Mouse (Mus musculus) inflammation-experienced regulatory T-cells, adult 6 months (primary cell): Measurements from ENCODE around the gene Gm49380. TPM values are rescaled to one million over a fixed set of nuclear protein-coding genes. Genes with fewer than 3 reads are reported as not detected.
"Not testable (repeated sequence)": the region's sequence is repeated elsewhere in the genome, so short reads cannot be mapped to it uniquely, and the experiment has no call there.

Experiments
- ATAC-seq: one replicate; pipeline ENCODE4 v1.8.0; 2017
- polyA plus RNA-seq, 3 experiments: library from polyadenylated mRNA; unstranded; fragments of 100-300 nt; shearing (Covaris generic); gene quantifications; one replicate each; pipeline ENCODE4 v1.2.1; 2017

Gm49380 gene
- polyA plus RNA-seq, 3 experiments from 2014 or later, result not detected

GRCm38 (mm10) chr9:44125026-44125425 lies 11.7 kb upstream of the Gm49380 start:
- no peak for ATAC-seq

DNA sequence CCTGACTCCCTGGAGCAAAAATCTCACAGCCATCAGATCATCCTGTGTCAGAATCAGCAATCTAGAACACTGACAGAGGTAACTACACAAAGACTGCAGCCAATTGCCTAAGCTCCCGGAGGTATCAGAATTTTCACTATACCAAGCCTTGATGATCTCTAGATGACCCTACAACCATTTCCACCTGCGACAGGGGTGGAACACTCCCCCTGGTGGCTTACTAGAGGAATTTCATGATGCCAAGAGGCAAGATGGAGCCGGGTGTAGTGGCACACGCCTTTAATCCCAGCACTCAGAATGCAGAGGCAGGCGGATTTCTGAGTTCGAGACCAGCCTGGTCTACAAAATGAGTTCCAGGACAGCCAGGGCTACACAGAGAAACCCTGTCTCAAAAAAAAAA lies 11.0 kb upstream of the Gm49380 start:
- peak; percentile 52 for ATAC-seq

DNA sequence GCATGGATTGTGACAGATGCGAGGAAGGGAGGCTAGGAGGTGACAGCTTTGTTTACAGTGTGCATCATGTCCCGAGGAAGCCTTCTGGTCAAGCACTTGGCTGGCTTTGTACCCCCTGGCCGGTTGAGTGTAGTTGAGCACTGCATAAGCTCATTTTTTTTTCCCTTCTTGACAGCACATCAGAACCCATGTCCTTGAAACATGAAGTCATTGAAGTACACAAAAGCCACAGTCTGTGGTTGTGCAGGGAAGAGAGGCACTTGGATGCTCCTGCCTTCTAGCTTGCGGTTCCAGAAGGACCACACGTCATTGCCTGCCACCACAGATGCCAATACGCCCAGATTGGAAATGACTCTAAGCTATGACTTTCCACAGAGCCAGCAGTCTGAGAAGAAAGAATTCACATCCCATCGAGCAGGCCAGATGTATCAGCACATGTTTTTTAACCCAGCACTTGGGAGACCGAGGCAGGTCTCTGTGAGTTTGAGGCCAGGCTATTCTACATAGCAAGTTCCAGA lies 6.7 kb upstream of the Gm49380 start:
- ATAC-seq, result no peak

DNA sequence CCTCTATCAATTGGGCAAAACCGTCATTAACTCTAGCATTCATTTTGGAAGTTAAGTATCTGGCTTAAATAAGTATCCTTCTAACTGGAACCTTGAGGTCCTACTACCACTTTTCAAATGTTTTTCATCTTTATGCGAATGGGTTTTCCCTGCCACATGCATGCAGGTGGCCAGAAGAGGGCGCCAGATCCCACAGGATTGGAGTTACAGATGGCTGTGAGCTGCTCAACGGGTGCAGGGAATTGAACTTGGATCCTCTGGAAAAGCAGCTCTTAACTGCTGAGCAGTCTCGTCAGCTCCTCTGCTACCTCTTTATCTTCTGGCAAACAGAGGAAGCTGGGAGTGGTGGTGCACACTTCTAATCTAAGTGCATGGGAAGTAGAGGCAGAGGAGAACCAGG lies 5.7 kb upstream of the Gm49380 start:
- ATAC-seq, result no peak

DNA sequence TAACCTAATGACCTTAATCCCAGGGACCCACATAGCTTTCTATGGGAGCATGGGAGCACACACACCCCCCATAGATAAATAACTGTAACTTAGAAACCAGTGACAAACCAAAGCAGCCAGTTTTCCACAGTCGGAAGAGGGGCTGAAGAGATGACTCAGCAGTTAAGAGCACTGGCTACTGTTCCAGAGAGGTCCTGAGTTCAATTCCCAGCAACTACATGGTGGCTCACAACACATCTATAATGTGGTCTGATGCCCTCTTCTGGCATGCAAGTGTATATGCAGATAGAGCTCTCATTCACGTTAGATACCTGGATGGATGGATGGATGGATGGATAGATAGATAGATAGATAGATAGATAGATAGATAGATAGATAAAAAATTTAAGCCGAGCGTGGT lies 2.9 kb upstream of the Gm49380 start:
- no peak for ATAC-seq

- ATAC-seq, result no peak
Measured at GRCm38 (mm10) chr9:44115599-44115998, 2.3 kb upstream of the Gm49380 start.

GRCm38 (mm10) chr9:44114453-44114852 lies 1.2 kb upstream of the Gm49380 start:
- ATAC-seq, result no peak

- not testable (repeated sequence) for ATAC-seq
Measured at GRCm38 (mm10) chr9:44111909-44112308, 1.4 kb downstream of the Gm49380 start.

DNA sequence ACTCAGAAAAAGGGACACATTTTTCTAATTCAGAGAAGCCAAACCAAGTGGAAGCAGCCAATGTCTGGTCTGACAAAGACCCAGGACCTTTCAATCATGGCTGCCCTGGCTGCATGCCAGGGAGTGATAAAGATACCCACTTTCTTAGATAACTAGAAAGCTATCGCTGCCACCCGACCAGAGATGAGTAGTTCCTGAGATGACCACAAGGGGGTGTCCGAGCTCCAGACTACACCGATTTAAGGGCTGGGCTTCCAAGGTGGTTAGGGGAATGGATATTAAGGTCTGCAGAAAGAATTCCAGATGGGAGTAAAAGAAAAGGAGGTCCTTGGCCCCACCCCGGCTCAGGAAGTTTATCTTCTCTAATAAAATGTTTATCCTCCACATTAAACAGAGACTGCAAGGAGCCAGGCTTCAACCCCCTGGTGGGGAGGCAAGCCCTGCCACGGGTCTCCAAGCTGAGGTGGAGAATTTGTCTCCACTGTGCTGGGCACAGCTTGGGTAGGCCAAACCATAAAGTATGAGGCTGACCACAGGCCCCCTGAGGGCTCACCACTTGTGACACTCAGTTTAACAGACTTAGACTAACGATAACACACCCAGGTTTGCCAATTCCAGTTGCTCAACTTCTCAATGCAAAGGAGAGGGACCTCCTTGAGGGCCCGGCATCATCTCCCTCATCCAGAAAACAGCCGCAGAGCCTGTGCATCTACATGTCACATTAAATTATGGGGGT lies 3.8 kb downstream of the Gm49380 start:
- ATAC-seq, result no peak

- no peak for ATAC-seq
Measured at GRCm38 (mm10) chr9:44108269-44109055, 4.8 kb downstream of the Gm49380 start.

DNA sequence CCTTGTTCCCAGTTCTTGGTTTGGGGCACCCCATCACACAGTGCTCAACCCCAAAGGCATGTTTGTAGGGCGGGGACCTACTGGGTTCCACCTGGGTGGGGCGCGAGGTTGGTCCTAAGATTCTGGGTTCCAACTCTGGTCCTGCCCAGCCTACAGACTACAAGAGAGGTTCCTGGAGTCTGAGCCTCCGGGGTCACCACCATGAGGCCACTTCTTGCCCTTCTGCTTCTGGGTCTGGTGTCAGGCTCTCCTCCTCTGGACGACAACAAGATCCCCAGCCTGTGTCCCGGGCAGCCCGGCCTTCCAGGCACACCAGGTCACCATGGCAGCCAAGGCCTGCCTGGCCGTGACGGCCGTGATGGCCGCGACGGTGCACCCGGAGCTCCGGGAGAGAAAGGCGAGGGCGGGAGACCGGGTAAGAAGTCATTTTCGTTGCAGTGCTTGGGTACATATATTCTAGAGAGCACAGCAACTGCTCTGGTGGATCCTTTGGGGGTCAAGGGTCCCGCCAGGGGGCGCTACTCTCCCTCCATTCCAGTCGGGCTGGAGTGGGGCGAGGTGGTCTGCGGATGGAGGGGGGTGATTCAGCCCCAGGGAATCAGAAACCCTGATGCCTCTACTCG lies 5.6 kb downstream of the Gm49380 start:
- no peak for ATAC-seq

- no peak for ATAC-seq
Measured at GRCm38 (mm10) chr9:44107110-44107509, 6.2 kb downstream of the Gm49380 start, which contains the start of gene C1qtnf5. C1qtnf5 (plus strand) TSS chr9:44107245.

GRCm38 (mm10) chr9:44106596-44106995 lies 6.7 kb downstream of the Gm49380 start:
- ATAC-seq, result no peak

GRCm38 (mm10) chr9:44106182-44106581 lies 7.1 kb downstream of the Gm49380 start:
- no peak for ATAC-seq

GRCm38 (mm10) chr9:44105781-44106180 lies 7.5 kb downstream of the Gm49380 start:
- no peak for ATAC-seq

DNA sequence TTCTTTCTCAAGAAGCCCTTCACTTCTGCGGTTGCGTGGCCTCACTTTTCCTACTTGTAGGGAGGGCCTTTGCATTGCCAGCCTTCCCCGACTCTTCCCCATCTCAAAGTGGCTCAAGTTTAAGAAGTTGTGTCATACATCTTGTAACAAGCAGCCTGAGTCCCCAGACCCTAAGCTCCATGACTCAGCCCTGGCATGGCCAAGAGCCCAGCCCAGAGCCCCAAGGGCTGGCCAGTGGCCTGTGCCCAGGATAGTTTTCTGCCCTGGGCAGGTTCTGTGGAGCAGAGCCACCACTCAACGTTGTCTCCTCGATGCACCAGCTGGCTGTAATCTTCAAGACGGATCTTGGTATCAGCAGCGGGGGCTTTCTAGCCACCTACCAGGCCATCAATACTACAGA lies 8.4 kb downstream of the Gm49380 start:
- ATAC-seq, result no peak

- ATAC-seq, result no peak
Measured at GRCm38 (mm10) chr9:44101490-44101889, 11.8 kb downstream of the Gm49380 start, which contains the start of gene Mfrp. Mfrp (plus strand) TSS chr9:44101729.

DNA sequence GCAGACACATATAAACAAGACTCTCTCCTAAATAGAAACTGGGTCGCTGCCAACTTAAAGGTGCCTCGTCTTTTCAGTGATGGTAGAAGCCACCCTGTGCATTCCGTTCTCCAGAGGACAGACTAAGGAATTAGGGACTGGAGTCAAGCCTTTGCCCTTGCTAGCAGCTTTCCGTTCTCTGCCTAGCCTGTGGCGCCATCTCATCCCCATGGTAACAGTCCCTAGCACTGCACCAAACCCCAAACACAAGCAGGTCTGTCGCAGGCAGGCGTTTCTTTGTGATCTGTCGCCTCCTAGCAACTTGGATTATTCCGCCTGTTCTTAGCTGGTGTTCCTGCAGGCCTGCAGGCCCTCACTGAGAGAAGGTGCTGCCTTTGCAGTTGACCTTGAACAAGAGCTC lies 16.8 kb downstream of the Gm49380 start:
- ATAC-seq, result no peak

- no peak for ATAC-seq
Measured at GRCm38 (mm10) chr9:44095781-44096180, 17.5 kb downstream of the Gm49380 start.

GRCm38 (mm10) chr9:44094737-44095136 lies 18.6 kb downstream of the Gm49380 start:
- ATAC-seq, result no peak

DNA sequence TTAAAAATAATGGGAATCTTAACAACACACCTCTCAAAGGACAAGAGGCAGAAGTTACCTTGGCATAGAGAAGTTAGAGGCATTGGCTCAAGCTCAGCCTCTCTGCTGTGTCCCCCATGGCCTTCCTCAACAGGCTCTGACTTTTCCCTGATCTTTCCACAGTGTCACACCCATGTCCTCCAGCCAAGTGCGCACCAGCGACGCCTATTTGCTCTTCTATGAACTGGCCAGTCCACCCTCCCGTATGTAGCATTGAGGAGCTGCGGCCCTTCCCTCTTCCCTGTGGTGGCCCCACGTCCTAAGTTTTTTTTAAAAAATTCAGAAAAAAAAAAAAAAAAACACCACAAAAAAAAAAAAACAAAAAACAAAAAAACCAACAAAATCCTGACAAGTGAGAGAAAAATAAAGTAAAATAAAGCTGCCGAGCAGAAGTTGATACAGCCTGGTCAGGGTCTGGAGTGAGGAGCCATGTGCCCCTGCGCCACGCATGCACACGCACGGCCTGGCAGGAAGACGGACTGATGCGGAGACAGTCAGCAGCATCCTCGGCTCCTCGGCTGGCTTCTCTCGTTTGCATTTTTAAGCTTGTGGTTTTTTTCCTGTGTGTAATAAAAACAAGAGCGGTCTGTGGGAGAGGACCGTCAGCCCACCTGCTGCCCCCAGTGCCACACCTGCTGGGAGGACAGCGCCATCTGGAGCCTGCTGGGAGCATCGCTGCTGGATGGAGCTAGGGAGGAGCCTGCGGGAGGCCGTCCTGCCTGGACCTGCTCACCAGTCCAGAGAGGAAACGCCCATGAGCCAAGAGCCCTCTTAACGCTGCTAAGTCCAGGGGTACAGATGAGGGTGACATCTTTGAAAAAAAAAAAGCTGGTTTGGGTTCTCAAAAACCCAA lies 19.4 kb downstream of the Gm49380 start:
- no peak for ATAC-seq
